13 mouse cellular contexts compared by ENCODE assay signal in genomic region chr3:145491326-145491725, GRCm38 (mm10).
"Had no signal": no experiment of that assay in that cellular context is flagged by ENCODE, and none has a peak within 500 bp of the region (broad histone marks: within the 10 kb centered on the region; RNA-seq: fewer than 3 reads in every experiment).

No protein-coding gene starts in this region.

- ATAC-seq: intestine, embryonic 15.5 days; lung, postnatal 0 days; midbrain, embryonic 13.5 days had no signal

- H3K9me3 ChIP-seq: intestine, embryonic 15.5 days; limb, embryonic 10.5 days; liver, embryonic 15.5 days; midbrain, embryonic 13.5 days had no signal

- H3K4me3 ChIP-seq: intestine, embryonic 15.5 days; left cerebral cortex, adult 2 months; limb, embryonic 10.5 days; liver, embryonic 15.5 days; midbrain, embryonic 13.5 days had no signal

- H3K9ac ChIP-seq: intestine, embryonic 15.5 days; liver, embryonic 15.5 days; midbrain, embryonic 13.5 days had no signal

- H3K4me1 ChIP-seq: intestine, embryonic 15.5 days; limb, embryonic 10.5 days; liver, embryonic 15.5 days; midbrain, embryonic 13.5 days had no signal

- H3K27me3 ChIP-seq: intestine, embryonic 15.5 days; liver, embryonic 15.5 days; midbrain, embryonic 13.5 days had no signal

- H3K27ac ChIP-seq: intestine, embryonic 15.5 days; left cerebral cortex, adult 2 months; limb, embryonic 10.5 days; liver, embryonic 15.5 days; midbrain, embryonic 13.5 days had no signal

- H3K4me2 ChIP-seq: intestine, embryonic 15.5 days; liver, embryonic 11.5 days; liver, embryonic 15.5 days; midbrain, embryonic 13.5 days had no signal

- H3K36me3 ChIP-seq: intestine, embryonic 15.5 days; limb, embryonic 10.5 days; liver, embryonic 15.5 days; midbrain, embryonic 13.5 days had no signal

- DNase-seq: lung, adult 2 months; lung, postnatal 36 days; right cerebral cortex, postnatal 4 days; spleen, adult 18-20 months; thymus, adult 2 months; thymus, postnatal 25 days had no signal
